Mouse (Mus musculus) forebrain, embryonic 10.5 days (tissue): ENCODE results near the gene Zbtb9. TPM values are rescaled to one million over a fixed set of nuclear protein-coding genes. Genes with fewer than 3 reads are reported as not detected.

Experiments used
- DNase-seq: peaks from one replicate; pipeline ENCODE4 v3.0.0-alpha.2; 2017; ENCODE audit warnings: low spot score; ENCODE audit errors: extremely low spot score
- H3K27ac ChIP-seq: fragments of 300-500 bp; sonication (generic); 2 replicates; pipeline ENCODE4 v1.5.1; 2016; ENCODE audit warnings: mild to moderate bottlenecking
- H3K27me3 ChIP-seq: fragments of 300-500 bp; sonication (generic); 2 replicates; pipeline ENCODE4 v1.6.1; 2016; ENCODE audit warnings: mild to moderate bottlenecking; ENCODE audit not compliant: poor library complexity, severe bottlenecking
- H3K36me3 ChIP-seq: fragments of 300-500 bp; sonication (generic); replicated peaks from 2 replicates; pipeline ENCODE4 v1.6.1; 2016; ENCODE audit warnings: mild to moderate bottlenecking, moderate library complexity
- H3K4me1 ChIP-seq: fragments of 300-500 bp; sonication (generic); 2 replicates; pipeline ENCODE4 v1.6.1; 2016
- H3K4me3 ChIP-seq: fragments of 300-500 bp; sonication (generic); 2 replicates; pipeline ENCODE4 v1.5.1; 2016; ENCODE audit warnings: mild to moderate bottlenecking, moderate library complexity
- H3K9me3 ChIP-seq: fragments of 300-500 bp; sonication (generic); 2 replicates; pipeline ENCODE4 v1.6.1; 2016; ENCODE audit warnings: mild to moderate bottlenecking, moderate library complexity
- WGBS: fragments of 180-500 bp; shearing (Covaris S2); methylation state at CpG from one replicate; pipeline ENCODE4 v1.1.7; 2016; 5-methylcytosine and 5-hydroxymethylcytosine counted together
- polyA plus RNA-seq: library from polyadenylated mRNA; unstranded; fragments of >200 nt; fragmentation: Nextera tagmentation; extraction: Ambion mirVana; gene quantifications from 2 replicates; pipeline ENCODE4 v1.2.1, GENCODE M21; 2016

The Zbtb9 gene
- polyA plus RNA-seq, 1 experiment from 2014 or later = 17.5 TPM

DNA sequence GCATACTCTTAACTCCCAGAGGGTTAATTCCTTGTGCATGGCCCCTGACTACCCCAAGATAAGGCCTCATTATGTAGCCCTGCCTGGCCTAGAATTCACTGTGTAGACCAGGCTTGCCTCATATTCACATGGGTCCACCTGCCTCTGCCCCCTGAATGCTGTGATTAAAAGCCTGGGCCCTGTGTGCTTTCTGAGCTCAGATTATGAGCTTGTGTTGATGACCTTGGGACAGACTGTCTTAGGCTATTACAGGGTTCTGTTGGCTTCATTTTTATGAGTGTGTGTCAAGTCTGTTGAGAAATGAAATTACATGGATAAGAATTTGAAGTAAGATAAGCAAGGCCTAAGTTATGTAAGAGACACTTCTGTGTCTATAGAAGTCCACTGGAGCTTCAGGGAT, 17.6 kb downstream of the Zbtb9 start:
- H3K4me3 ChIP-seq = no peak overlapping the region
- H3K27ac ChIP-seq = no peak overlapping the region
- DNase-seq = no peak
- no peaks in the 10 kb centered on the region for H3K9me3 ChIP-seq
- H3K36me3 ChIP-seq = no peaks in the 10 kb centered on the region
- no peaks in the 10 kb centered on the region for H3K27me3 ChIP-seq
- no peaks in the 10 kb centered on the region for H3K4me1 ChIP-seq

DNA sequence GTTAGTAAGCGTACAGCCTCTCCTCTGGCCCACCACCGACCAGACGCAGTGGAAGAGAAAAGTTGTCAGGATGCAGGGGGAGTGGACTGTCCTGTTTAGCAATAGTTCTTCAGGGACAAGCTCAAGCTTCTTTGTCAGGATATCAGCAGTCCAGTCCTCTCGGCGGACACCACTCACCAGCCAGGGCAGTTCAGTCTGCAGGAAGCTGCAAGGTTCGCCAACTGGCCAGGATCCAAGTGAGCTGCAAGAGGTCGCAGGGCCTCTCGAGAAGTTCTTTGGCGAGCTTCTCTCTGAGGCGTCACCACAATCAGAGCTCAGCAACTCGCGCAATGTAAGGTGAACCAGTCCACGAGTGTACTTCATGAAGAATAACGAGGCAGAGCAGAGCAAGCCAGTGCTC, 21.4 kb downstream of the Zbtb9 start:
- no peak for DNase-seq

DNA sequence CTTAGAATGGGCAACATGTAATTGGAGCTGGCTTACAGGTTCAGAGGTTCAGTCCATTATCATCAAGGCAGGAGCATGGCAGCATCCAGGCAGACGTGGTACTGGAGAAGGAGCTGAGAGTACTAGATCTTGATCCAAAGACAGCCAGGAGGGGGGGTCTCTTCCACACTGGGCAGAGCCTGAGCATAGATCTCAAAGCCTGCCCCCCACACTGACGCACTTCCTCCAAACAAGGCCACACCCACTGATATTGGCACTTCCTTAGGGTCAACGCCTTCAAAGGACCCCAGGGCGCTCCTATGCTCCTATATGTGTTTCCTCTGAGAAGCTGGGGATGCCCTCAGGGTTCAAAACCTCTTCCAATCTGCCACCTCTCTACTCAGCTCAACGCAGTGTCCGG, 22.0 kb downstream of the Zbtb9 start:
- Histone ChIP-seq H3K27me3 (no peaks in the 10 kb centered on the region), H3K9me3 (no peaks in the 10 kb centered on the region), H3K4me3 (no peak overlapping the region), H3K36me3 (no peaks in the 10 kb centered on the region), H3K4me1 (no peaks in the 10 kb centered on the region), H3K27ac (no peak overlapping the region)
- WGBS = 84% methylated on average over 6 of the region's 6 CpGs
- DNase-seq = no peak

More for the DNA sequence above, 21.4 kb downstream of the Zbtb9 start:
- no peak overlapping the region for H3K4me3 ChIP-seq
- 92% methylated on average over 14 of the region's 14 CpGs for WGBS
- no peaks in the 10 kb centered on the region for H3K9me3 ChIP-seq
- no peak overlapping the region for H3K27ac ChIP-seq
- H3K4me1 ChIP-seq = no peaks in the 10 kb centered on the region
- H3K36me3 ChIP-seq = no peaks in the 10 kb centered on the region
- H3K27me3 ChIP-seq = no peaks in the 10 kb centered on the region

DNA sequence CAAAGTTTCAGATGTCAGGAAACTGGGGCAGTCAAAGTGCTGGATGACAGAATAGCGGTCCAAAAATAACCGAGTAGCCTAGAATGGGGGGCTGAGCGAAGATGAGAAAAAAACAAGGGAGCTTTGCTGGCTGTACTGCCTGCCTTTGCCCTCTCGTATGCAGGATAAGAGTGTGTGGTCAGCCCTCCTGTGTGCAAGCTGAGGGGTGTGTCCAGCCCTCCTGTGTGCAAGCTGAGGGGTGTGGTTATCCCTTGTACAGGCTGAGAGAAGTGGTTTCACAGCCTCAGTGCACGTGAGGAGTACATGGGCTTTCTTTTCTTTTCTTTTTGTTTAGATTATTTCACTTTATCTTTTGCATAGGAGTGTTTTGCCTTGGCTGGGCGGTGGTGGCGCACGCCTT, 22.6 kb downstream of the Zbtb9 start:
- DNase-seq = no peak
- Histone ChIP-seq H3K27me3 (no peaks in the 10 kb centered on the region), H3K4me1 (no peaks in the 10 kb centered on the region), H3K4me3 (no peak overlapping the region), H3K27ac (no peak overlapping the region), H3K9me3 (no peaks in the 10 kb centered on the region), H3K36me3 (no peaks in the 10 kb centered on the region)
- 79% methylated on average over 8 of the region's 8 CpGs for WGBS

DNA sequence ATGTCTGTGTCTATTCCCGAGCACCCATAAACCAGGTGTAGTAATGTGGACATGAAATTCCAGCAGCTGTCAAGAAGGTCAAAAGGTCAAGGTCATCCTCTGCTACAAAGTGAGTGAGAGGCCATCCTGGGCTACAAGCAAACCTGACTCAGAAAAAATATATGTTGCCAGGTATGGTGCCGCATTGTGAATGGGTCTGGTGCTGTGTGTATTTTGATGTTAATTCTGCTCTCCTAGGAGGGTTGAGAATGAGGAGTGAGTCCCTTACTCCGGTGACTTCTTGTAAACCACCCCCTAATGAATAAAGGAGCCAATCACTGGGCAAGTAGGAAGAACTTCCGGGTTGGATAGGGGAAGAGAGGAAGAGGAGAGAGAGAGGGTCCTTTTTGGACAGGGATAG, 24.7 kb downstream of the Zbtb9 start:
- WGBS = 85% methylated on average over 4 of the region's 4 CpGs
- DNase-seq = no peak
- no peaks in the 10 kb centered on the region for H3K36me3 ChIP-seq
- no peak overlapping the region for H3K27ac ChIP-seq
- H3K4me3 ChIP-seq = no peak overlapping the region
- H3K4me1 ChIP-seq = no peaks in the 10 kb centered on the region
- H3K27me3 ChIP-seq = no peaks in the 10 kb centered on the region
- H3K9me3 ChIP-seq = no peaks in the 10 kb centered on the region

DNA sequence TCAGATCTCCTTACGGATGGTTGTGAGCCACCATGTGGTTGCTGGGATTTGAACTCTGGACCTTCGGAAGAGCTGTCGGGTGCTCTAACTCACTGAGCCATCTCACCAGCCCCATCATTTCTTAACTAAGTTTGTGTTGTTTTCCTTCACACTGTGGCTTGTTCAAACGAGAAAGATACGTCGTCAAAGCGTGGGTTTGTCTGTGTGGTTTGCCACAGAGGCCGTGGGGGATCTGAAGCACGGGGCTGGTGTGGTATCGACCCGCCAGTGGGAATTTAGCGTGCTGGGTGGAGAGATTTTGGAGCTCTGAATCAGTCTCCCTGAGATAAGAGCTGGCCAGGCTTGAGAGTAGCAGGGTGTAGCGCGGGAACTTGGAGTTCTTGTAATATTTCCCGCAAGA, 25.3 kb downstream of the Zbtb9 start:
- DNase-seq = no peak
- no peak overlapping the region for H3K4me3 ChIP-seq
- no peaks in the 10 kb centered on the region for H3K27me3 ChIP-seq
- H3K9me3 ChIP-seq = no peaks in the 10 kb centered on the region
- H3K36me3 ChIP-seq = no peaks in the 10 kb centered on the region
- 88% methylated on average over 15 of the region's 15 CpGs for WGBS
- no peaks in the 10 kb centered on the region for H3K4me1 ChIP-seq
- H3K27ac ChIP-seq = no peak overlapping the region

DNA sequence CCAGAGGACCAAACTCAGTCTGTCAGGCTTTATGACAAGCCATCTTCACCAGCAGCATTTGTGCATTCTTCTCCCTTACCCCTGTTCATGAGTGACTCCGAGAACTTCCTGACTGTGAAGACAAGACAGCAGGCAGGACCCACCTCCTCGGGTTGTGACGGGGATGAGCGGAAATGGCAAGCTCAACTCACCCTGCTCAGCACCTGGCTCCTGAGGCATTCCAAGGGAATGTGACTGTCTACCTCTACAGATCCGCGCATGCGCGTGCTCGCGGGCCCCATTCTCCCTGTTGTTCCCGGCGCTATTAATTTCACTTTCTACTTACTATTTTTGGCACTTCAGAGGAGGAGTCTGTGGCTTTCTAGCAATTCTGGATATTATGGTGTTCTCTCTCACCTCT, 27.0 kb downstream of the Zbtb9 start:
- WGBS = 83% methylated on average over 12 of the region's 12 CpGs
- Histone ChIP-seq H3K27ac (no peak overlapping the region), H3K36me3 (no peaks in the 10 kb centered on the region), H3K27me3 (peaks cover 3% of the 10 kb centered on the region; the same call in 1 of the 2 replicates), H3K4me1 (0 out of 2 replicates have a peak, but pooled peaks cover 4% of the 10 kb centered on the region), H3K9me3 (no peaks in the 10 kb centered on the region; the same call in 1 of the 2 replicates), H3K4me3 (no peak overlapping the region)
- DNase-seq = no peak

DNA sequence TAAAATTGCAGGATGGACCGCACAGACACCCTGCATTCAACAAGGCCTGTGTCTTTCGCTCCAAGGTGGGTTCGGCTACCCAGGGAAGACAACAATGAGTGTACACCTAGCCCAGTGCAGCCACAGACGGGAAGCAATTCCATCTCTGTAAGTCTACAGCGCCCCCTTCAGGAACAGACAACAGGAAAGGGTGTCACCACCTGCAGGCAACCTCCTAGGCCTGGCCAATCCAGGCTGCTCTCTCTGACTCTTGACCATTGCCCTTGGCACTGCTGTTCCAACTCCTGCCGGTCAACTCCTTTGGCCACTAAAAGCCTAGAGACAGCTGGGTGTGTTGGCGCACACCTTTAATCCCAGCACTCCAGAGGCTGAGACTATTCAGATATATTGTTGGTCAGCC, 28.2 kb downstream of the Zbtb9 start:
- no peak for DNase-seq

DNA sequence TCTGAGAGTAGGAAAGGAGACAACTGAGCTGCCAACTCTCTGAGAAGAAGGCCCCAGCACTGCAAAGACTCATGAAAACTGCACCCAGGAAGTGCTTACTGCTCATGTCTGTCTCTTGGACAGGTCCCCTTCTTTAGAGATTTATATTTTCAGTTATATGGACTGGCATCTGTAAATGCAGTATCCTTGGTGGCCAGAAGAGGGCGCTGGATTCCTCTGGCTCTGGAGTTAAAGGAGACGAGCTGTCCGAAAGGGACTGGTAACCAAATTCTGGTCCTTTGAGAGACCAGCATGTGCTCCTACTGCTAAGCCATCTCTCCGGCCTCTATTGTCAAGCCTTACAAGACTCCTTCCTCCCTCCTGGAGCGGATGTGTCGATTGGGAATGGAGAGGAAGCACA, 28.9 kb downstream of the Zbtb9 start:
- H3K4me3 ChIP-seq = no peak overlapping the region
- no peak overlapping the region for H3K27ac ChIP-seq
- 0 out of 2 replicates have a peak, but pooled peaks cover 4% of the 10 kb centered on the region for H3K4me1 ChIP-seq
- WGBS = 44% methylated on average over 6 of the region's 6 CpGs
- peaks cover 6% of the 10 kb centered on the region; the same call in 1 of the 2 replicates for H3K27me3 ChIP-seq
- H3K36me3 ChIP-seq = no peaks in the 10 kb centered on the region
- DNase-seq = peak; percentile 50
- no peaks in the 10 kb centered on the region; the same call in 1 of the 2 replicates for H3K9me3 ChIP-seq

More for the DNA sequence above, 28.2 kb downstream of the Zbtb9 start:
- Histone ChIP-seq H3K27ac (no peak overlapping the region), H3K4me1 (0 out of 2 replicates have a peak, but pooled peaks cover 4% of the 10 kb centered on the region), H3K4me3 (no peak overlapping the region), H3K27me3 (peaks cover 6% of the 10 kb centered on the region; the same call in 1 of the 2 replicates), H3K36me3 (no peaks in the 10 kb centered on the region), H3K9me3 (no peaks in the 10 kb centered on the region; the same call in 1 of the 2 replicates)
- WGBS = 75% methylated on average over 7 of the region's 7 CpGs

DNA sequence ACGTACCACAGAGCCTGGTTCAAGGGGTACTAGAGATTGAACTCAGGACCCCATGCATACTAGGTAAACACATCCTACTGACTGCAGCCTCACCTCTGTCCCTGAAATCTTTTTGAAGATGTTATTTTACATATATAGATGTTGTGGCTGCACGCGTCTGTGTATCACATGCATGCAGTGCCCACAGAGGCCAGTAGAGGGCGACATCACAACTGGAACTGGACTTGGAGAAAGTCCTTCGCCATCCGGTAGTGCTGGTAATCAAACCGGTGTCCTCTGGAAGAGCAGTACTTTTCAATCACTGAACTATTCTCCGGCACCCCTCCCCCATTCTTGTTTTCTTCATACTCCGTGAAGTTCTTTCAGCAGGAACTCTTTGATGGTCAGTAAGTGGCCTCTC, 31.5 kb downstream of the Zbtb9 start:
- Histone ChIP-seq H3K36me3 (no peaks in the 10 kb centered on the region), H3K27me3 (peaks cover 6% of the 10 kb centered on the region; the same call in 1 of the 2 replicates), H3K4me1 (0 out of 2 replicates have a peak, but pooled peaks cover 4% of the 10 kb centered on the region), H3K4me3 (no peak overlapping the region), H3K27ac (no peak overlapping the region), H3K9me3 (no peaks in the 10 kb centered on the region; the same call in 1 of the 2 replicates)
- peak; percentile 61 for DNase-seq
- WGBS = 39% methylated on average over 9 of the region's 9 CpGs

DNA sequence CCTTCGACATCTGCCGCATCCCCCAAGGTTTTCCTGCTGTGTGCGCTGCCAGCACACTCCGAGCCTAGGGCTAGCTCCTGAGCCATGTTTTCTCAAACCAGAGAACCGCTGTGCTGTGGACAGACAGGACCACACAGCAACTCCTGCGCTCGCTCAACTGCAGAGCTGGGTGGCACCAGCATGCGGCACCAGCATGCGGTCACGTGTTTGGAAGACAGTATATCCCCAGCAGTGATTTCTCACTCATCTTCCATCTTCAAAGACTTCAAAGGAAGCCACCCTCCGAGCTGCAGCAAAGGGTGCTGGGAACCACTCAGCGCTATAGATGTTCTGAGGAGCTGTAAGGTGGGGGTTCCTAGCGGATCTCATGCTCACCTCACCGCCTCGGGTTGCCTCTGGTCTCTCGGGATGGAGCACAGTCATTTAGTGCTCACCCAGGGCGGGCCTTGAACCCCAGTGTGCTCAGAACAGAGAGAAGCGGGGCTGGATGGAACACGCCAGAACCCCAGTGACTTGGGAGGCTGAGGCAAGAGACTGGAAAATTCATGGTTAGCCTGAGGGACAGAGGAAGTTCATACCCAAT, 32.0 kb downstream of the Zbtb9 start:
- Histone ChIP-seq H3K27me3 (peaks cover 6% of the 10 kb centered on the region; the same call in 1 of the 2 replicates), H3K4me3 (no peak overlapping the region), H3K9me3 (no peaks in the 10 kb centered on the region; the same call in 1 of the 2 replicates), H3K36me3 (no peaks in the 10 kb centered on the region), H3K4me1 (0 out of 2 replicates have a peak, but pooled peaks cover 4% of the 10 kb centered on the region), H3K27ac (no peak overlapping the region)
- 51% methylated on average over 19 of the region's 19 CpGs for WGBS
- no peak for DNase-seq

DNA sequence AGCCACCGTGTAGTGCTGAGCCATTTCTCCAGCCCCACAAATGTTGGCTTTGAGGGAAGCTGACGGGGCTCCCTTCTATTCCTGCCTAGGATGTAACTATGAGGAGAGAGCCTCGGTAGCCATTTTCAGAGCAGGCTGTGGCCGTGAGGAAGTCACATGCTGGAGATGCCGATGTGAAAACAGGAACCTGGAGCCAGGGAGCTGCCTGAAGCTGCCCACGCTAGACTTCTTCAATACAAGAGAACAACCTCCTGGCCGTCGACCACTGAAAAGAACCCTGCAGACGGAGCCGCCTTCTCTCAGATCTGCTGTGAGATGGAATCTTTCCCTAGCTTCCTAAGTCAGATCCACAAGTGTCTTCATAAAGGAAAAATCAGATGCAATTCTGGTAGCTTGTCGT, 32.7 kb downstream of the Zbtb9 start:
- no peak for DNase-seq
- peaks cover 6% of the 10 kb centered on the region; the same call in 1 of the 2 replicates for H3K27me3 ChIP-seq
- no peak overlapping the region for H3K4me3 ChIP-seq
- H3K9me3 ChIP-seq = no peaks in the 10 kb centered on the region; the same call in 1 of the 2 replicates
- WGBS = 77% methylated on average over 11 of the region's 11 CpGs
- no peak overlapping the region for H3K27ac ChIP-seq
- H3K4me1 ChIP-seq = 0 out of 2 replicates have a peak, but pooled peaks cover 4% of the 10 kb centered on the region
- H3K36me3 ChIP-seq = no peaks in the 10 kb centered on the region

DNA sequence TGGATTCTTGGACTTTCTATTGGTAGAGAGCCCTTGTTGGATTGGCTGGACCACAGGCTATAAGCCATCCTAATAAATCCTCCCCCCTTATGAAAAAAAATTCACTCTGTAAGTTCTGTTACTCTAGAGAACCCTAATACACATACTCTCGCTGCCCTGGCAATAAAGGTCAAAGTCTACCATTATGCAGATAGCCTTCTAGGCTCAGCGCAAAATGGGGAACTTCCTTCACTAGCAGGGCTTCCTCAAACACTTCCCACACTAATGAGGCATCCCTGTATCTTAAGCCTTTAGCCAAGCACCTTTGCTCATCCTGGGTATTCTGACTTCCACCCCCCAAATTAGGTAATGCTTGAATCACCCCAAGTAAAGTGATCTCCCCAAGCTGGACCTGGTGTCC, 35.3 kb downstream of the Zbtb9 start:
- H3K4me1 ChIP-seq = peaks cover 16% of the 10 kb centered on the region
- no peak overlapping the region for H3K27ac ChIP-seq
- peaks cover 6% of the 10 kb centered on the region; the same call in 1 of the 2 replicates for H3K27me3 ChIP-seq
- no peak for DNase-seq
- H3K36me3 ChIP-seq = no peaks in the 10 kb centered on the region
- no peaks in the 10 kb centered on the region; the same call in 1 of the 2 replicates for H3K9me3 ChIP-seq
- H3K4me3 ChIP-seq = no peak overlapping the region
- WGBS = 87% methylated on average over 2 of the region's 2 CpGs
